Mouse (Mus musculus) thymus, adult 18-20 months (tissue): ENCODE results near the gene Il10rb.
A peak's percentile ranks its signal among the peaks of the same experiment; 100 is the strongest.

ENCODE experiments used
- DNase-seq, 2 experiments: peaks; one replicate each; pipeline ENCODE4 v3.0.0; 2022; ENCODE audit warnings: mixed read lengths in 2 of 2

The Il10rb gene

DNA sequence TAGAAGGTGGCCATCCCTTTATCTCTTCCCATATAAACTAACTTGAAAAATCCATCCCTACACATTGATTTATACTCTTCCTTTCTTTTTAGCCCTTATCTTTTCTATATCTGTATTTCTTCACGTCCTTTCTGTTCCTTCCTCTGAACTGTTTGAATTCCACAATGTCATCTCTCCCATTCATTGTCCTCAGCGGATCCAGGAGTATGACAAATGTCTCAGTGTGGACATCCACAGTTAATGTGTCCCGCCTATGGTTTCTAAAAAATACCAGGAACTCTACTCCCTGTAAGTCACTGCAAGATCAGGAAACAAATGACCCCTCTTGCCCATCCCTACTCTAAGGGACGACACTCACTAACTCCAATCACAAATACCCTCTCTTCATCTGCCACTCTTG is 21.7 kb upstream of the Il10rb start:
- no peak for DNase-seq

- DNase-seq: no peak
Measured at GRCm38 (mm10) chr16:91385621-91386020, 20.3 kb upstream of the Il10rb start.

- DNase-seq: no peak
Measured at GRCm38 (mm10) chr16:91386419-91387120, 19.4 kb upstream of the Il10rb start.

GRCm38 (mm10) chr16:91387121-91387486 is 18.9 kb upstream of the Il10rb start:
- DNase-seq: no peak

DNA sequence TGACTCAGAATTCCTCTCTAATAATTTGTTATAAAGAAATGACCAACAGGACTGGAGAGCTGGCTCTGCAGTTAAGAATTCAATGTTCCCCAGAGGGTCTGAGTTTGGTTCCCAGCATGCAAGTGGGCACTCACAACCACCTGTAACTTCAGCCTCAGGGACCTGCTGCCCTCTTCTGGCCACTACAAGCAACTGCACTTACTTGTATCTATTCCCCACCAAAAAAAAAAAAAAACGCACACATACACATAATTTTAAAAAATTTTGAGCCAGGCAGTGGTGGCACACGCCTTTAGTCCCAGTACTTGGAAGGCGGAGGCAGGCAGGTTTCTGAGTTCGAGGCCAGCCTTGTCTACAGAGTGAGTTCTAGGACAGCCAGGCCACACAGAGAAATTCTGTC is 15.9 kb upstream of the Il10rb start:
- DNase-seq: no peak

- DNase-seq: no peak
Measured at GRCm38 (mm10) chr16:91391421-91391820, 14.5 kb upstream of the Il10rb start, which contains the start of gene Gm21970. Gene Gm21970, plus strand, starts transcription at chr16:91391721.

GRCm38 (mm10) chr16:91394826-91395410 is 11.0 kb upstream of the Il10rb start:
- no peak for DNase-seq

DNA sequence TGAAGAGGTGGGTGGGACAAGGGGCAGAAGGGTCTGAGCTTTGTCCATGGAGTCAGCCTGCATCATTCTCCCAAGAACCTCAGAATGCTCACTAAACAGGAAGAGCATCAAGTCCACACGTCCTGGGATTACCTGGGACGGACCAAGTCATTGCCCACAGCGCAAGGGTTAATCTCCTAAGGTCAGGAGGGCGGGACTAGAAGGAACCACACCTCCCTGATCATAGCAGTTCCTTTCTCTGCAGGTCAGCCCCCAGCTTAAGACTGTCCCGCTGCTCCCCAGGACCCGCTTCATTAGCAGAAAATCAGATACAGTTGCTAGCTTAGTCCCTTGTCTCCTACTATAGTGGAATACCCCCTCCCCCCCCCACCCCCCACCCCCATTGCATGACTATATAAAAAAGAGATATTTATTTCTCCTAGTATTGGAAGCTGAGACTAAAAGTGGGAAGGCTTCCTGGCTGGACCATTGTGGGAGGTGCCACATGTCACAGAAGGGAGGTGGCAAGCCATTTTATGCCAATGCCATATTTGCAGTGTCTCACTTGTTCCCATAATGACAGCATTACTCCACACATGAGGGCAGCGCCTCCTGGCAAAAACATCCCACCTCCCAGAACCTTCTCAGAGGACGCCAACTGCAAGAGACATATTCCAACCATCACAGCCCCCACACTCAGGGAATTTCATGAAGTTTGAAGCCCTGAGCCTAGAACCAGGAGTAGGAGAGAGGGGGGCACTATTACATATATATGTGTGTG is 10.2 kb upstream of the Il10rb start:
- DNase-seq: no peak

DNA sequence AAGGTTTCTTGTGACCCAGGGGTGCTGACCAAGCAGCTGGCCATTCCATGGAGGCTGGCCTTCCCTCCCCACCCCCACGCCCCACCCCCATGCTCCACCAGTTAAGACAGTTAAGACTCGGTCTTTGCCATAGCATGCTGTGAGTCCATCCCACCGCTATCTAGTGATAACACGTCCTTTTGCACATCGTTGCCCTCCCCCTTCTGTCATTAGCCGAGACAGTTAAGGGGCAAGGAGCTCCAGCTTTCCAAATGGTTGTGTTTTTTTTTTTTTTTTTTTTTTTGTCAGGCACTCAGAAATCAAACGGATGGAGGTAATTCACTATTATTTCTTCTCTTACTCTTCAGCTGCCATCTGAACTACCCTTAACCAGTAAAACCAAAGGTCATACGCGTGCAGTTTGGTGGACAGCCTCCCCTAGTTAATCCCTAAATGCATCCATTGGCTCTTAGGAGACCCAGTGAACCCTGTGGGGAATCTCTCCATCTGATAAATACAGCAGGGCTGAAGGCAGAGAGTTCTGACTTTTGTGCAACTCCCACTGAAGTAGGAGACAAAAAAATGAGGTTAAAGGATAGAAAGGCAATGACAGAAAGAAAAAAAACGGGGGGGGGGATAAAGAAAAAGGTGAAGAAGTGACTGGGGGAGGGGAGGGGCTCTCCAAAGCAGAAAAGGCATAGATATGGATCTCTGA is 9.0 kb upstream of the Il10rb start:
- DNase-seq: no peak

GRCm38 (mm10) chr16:91398030-91398429 is 7.9 kb upstream of the Il10rb start:
- DNase-seq: no peak

- DNase-seq: no peak
Measured at GRCm38 (mm10) chr16:91398944-91399343, 7.0 kb upstream of the Il10rb start.

- no peak for DNase-seq
Measured at GRCm38 (mm10) chr16:91401569-91402165, 4.3 kb upstream of the Il10rb start.

GRCm38 (mm10) chr16:91403784-91404183 is 2.2 kb upstream of the Il10rb start:
- no peak for DNase-seq

GRCm38 (mm10) chr16:91404187-91404586 is 1.8 kb upstream of the Il10rb start:
- no peak for DNase-seq

GRCm38 (mm10) chr16:91404828-91405577 is 961 bp upstream of the Il10rb start:
- no peak for DNase-seq

DNA sequence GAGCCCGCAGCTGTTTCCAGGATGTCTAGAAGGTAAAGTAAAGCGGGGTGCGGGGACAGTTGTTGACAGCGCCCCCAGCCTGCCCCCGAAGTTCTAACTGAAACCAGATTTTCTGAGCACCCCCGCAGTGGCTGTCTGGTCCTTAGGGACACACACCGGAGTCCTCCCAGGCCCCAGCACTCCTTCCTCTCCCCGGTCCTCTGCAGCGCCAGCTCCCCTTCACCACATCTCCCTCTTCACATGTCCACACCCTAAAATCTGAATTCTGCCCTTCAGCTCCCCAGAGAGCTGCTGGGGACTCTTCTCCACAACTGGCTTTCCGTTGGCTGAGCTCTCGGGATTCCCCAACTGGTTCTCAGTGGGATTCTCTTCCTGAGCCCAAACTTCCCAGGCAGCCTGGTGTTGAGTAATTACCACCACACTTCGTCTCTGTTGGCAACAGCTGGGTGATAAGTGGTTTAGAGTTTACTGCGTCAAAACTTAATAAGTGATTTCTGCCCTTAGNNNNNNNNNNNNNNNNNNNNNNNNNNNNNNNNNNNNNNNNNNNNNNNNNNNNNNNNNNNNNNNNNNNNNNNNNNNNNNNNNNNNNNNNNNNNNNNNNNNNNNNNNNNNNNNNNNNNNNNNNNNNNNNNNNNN is 739 bp downstream of the Il10rb start:
- DNase-seq: peak in 1 of 2 experiments; percentile 62

GRCm38 (mm10) chr16:91413102-91413844 is 7.3 kb downstream of the Il10rb start:
- no peak for DNase-seq

DNA sequence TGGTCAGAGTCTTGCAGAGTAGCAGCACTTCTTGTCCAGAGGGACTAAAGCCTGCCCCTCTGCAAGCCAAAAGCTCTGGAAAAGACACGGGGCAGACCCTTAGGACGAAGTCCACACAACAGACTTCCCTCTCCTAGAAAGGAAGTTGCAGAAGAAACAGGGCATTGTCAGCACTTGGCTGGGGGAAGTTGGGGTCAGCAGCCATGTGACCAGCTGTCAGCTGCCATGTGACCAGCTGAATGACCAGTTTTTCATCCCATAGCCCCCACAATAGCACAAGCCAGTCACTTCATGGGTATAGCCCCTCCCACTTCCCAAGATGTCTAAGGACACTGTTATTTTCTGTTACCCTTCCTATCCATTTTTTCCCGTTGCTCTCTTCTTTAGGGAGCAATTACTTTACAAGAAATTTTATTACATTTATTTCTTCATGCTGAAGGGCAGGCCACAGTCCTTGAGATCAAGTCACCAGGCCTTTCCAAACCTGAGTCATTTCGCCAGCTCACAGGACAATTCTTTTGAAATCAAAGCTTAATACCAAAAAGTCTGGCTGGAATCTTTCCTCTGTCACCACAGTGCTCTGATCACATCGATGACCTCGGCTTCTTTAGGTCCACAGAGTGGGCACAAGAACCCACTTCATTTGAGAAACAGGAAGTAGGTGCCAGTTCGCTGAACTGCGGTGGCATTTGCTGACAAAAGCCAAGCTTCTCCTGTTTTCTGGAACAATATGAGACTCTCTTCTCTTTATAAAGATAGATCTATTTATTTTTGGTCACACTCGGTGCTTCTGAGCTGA is 9.6 kb downstream of the Il10rb start:
- DNase-seq: no peak

GRCm38 (mm10) chr16:91416357-91416756 is 10.4 kb downstream of the Il10rb start:
- DNase-seq: no peak

- no peak for DNase-seq
Measured at GRCm38 (mm10) chr16:91416938-91417337, 11.0 kb downstream of the Il10rb start.
